Mouse (Mus musculus): ENCODE results near the gene Rnf43.
A peak's percentile ranks its signal among the peaks of the same experiment; 100 is the strongest.

The Rnf43 gene

DNA sequence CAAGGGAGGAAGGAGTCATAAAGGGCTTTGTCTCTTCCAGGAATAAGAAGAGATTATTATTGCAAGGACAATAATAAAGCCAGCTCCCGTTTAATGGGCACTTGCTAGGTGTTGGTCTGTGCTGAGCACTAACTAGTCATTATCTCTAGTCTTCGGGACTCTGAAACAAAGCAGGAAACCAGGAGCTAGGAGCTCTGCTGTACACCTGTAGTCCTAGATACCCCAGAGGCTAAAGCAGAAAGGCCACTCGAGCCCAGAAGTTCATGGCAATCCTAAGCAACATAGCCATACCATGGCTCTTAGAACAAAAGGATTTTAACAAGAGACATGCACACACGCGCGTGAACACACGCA, 47.7 kb downstream of the Rnf43 start:
- no peak for DNase-seq (ENCODE audit: low read depth, low spot score)

DNA sequence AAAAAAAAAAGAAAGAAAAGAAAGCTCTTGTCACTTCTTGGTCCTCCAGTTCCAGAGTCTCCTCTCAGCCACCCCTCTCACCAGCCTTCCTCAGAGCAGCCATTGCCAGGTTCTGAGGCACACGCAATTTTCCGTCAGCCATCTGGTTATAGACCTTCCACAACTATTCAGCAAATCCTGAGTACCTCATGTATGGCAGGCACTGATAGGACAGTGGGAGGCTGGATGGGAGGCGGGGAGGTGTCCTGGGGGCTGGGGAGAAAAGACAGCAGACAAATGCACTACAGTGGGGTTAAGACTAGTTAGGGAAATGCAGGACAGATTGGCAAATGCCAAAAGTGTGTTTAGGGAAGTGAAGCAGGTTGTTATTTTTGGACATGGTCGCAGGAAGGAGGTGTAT, 49.7 kb downstream of the Rnf43 start:
- DNase-seq (ENCODE audit: low read depth, low spot score): no peak

DNA sequence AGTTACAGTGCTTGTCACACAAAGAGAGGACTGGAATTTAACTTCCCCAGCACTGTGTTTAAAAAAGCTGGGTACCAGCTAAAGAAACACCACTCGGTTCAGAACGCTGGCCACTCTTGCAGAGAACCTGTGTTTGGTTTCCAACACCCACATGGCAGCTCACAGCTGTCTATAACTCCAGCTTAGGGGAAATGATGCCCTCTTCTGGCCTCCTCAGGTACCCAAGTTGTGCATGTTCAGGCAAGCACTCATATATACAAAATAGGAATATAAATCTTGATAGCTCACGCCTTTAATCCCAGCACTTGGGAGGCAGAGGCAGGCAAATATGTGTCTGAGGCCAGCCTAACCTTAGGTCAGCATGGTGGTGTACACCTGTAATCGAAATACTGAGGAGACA, 53.5 kb downstream of the Rnf43 start:
- DNase-seq (ENCODE audit: low read depth, low spot score): no peak

DNA sequence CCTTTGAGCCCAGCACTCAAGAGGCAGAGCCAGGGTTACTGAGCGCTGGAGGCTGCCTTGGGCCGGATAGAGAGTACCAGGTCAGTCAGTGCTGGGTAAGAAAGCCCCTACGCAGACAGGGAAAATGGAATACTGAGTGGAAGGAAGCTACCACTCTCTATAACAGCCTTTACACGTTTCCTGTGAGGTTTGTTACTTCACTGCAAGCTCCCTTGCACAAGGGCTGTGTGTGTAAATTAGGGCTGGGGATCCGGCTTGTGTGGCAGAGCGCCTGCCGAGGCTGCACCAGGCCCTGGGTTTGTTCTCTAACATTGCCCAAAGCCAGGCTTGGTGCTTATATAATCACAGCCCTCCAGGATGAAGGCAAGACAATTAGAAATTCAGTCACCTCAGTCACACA, 57.0 kb downstream of the Rnf43 start:
- no peak for DNase-seq (ENCODE audit: low read depth, low spot score)

DNA sequence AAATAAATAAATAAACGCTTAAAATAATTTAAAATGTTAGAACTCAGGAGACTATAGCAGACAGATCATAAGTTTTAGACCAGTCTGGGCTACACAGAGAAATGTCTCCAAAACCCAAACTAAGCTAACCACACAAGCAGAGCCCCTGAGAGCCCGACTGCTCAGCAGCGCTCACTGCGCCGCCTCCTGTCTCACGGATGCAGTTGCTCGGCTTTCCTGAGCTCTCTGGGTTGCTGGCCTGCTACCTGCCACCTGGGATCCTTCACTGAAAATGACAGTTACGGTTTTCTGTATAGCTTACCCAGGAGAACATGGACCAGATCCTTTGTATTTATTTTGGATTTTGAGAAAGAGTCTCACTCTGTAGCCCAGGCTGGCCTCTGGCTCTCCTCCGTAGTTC, 57.8 kb downstream of the Rnf43 start:
- no peak for DNase-seq (ENCODE audit: low read depth, low spot score)

DNA sequence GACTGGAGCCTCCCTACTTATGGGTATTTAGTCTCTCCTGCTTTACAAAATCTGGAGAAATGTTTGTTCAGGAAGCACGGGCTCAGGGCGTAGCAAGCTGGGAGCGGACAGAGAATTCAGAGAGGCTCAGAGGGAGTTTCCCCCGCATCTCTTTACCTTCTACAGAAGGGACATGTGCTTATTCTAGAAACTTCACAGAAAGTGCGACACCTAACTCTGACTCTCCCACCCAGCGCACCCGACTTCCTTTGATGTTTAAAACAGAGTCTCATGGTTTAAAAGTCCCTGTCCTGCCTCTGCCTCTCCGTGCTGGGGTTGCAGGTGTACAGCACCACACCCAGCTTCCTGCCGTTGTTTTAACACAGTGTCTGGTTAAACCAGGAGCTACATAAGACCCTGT, 58.3 kb downstream of the Rnf43 start:
- DNase-seq (ENCODE audit: low read depth, low spot score): no peak

DNA sequence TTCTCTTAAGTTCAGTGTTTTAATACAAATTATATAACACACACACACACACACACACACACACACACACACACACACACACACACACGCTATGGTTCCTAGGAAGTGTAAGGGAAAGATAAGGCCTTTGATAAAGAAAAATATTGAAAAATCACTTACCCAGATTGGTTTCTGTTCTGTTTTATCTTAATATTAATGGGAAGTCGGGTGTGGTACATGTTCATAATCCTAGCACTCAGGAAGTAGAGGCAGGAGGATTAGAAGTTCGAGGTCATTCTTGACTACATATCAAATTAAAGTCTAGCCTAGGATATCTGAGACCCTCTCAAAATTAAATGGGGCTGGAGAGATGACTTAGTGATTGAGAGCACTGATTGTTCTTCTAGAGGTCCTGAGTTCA, 59.6 kb downstream of the Rnf43 start:
- no peak for DNase-seq (ENCODE audit: low read depth, low spot score)

DNA sequence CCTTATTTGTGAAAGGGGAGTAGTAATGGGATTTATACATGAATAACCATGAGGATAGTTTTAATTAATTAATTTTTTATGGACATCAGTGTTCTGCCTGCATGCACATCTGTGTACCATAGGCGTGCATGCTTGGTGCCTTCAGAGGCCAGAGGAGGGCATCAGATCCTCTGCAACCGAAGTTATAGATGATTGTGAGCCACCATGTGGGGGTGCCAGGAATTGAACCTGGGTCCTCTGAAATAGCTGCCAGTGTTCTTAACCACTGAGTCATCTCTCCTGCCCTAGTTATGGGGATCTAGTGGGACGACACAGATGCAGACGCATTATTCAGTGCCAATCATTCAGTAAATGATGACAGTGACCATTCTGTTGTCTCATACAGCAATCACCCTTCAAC, 60.4 kb downstream of the Rnf43 start:
- DNase-seq (ENCODE audit: low read depth, low spot score): no peak

DNA sequence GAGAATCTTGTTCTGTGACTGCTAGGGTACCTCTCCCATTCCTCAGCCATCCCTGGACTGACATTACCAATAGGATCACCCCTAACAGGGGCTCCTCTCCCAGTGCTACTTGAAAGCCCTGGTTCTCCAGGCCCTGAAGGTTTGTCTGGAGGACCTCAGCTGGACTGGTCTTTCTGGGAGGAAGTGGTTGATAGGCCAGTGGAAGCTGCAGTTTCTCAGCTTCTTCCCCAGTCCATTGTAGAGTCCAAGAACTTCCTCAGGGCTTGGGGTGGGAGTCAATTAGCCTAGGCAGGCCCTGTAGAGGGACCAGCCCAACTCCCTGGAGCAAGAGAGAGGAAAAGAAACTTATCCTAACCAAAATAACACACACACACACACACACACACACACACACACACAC, 63.0 kb downstream of the Rnf43 start:
- DNase-seq (ENCODE audit: low read depth, low spot score): no peak

DNA sequence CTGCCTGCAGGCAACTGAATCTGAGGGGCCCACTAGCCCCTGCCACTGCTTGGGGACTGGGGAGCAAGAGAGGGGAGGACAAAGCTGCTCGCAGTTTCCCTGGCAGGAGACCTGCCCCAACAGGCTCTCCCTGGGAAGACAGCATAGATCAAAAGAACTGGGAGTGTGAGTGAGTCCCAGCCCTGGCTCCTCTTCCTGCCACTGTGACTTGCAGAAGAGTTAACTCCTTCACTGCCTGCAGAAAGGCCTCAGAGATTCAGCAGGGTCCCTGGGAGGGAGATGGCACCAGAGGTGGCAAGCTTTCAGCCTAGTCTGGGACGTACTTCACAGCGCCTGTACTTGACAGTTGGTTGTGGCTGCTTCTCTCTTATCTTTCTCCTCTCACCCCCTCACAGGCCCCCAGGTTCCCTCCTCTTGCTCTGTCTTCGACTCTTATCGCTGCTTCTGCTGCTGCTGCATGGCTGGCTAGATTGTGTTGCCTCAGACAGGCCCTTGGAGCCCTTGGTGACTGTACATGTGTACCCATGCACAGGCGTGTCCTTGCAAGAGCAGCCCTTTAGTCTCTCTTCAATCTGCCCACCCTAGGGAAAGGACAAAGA, 63.5 kb downstream of the Rnf43 start:
- peak; percentile 48 for DNase-seq (ENCODE audit: low read depth, low spot score)

DNA sequence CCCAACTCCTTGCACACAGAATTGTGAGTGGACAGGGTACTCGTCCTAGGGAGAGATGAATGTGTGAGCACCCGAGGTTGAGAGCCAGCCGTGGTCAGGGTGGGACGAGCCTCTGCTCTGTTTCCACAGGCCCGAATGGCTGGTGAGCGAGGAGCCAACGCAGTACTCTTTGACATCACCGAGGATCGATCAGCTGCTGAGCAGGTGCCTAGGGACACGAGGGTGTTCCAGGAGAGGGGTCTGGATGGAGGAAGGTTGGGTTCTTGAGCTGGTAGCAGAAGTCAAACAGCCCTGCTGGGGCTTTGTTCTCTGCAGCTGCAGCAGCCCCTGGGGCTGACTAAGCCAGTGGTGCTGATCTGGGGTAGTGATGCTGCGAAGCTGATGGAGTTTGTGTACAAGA, 64.5 kb downstream of the Rnf43 start:
- no peak for DNase-seq (ENCODE audit: low read depth, low spot score)

DNA sequence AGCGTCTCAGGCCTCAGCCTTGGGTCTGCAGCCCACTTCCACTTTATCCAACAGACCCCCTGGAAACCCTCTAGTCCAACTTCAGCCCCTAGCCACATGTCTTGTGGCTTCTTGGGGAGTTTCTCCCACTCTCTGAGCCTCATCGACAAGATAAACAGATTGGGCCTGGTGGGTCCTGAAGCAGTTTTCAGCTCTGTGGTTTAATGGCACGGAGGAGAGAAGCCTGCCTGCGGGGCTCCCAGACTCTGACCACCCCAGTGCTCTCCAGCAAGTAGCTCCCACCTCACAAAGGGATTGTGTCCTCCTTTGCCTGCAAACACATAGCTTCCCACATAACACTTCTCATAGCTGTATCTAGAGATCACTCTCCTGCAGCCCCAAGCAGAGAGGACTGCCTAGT, 64.9 kb downstream of the Rnf43 start:
- no peak for DNase-seq (ENCODE audit: low read depth, low spot score)

DNA sequence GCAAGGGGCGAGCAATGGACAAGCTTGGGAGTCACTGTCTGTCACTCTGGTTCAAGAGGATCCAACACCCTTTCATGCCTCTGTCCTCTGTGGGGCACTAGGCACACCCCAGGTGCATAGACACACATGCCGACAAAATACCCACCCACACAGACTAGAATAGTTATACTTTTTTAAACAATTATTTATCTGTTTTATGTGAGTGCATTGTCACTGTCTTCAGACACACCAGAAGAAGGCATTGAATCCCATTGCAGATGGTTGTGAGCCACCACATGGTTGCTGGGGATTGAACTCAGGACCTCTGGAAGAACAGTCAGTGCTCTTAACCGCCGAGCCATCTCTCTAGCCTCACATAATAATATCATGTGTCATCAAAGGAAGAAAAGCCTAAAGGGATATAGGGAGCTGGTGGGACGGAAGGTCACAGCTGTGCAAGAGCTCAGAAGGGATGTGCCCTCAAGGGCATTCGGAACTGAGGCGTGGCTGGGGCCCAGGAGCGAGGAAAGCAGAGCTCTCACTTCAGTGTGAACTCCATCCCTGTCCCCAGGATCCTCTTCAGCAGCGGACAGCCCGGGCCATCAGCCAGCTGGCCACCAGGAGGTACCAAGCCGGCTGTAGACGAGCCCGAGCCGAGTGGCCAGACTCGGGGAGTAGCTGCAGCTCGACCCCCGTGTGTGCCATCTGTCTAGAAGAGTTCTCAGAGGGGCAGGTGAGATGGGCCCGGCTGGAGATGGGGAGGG, 66.5 kb downstream of the Rnf43 start:
- no peak for DNase-seq (ENCODE audit: low read depth, low spot score)

DNA sequence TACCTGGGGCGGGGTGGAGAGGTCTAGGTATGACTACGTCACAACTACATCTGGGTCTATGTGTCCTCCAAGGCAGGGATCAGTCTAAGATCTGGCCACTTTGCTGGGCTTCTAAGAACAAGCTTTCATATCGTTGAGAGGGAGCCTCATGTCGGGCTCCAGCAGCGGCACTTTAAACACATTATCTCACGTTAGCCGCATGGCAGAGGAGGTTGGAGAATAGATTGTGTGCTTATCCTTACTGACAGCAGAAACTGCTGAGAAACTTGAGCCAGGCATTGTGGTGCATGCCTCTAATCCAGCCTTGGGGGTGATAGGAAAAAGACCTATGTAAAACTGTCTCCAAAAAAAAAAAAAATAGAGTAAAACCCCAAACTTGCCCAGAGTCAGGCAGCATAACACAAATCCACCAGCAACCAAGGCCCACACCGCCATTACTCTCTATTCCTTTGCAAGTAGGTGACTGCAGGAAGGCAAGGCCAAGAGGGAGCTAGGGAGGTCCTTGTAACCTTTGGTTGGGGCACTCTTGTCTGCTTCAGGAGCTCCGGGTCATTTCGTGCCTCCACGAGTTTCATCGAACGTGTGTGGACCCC, 67.2 kb downstream of the Rnf43 start:
- no peak for DNase-seq (ENCODE audit: low read depth, low spot score)

DNA sequence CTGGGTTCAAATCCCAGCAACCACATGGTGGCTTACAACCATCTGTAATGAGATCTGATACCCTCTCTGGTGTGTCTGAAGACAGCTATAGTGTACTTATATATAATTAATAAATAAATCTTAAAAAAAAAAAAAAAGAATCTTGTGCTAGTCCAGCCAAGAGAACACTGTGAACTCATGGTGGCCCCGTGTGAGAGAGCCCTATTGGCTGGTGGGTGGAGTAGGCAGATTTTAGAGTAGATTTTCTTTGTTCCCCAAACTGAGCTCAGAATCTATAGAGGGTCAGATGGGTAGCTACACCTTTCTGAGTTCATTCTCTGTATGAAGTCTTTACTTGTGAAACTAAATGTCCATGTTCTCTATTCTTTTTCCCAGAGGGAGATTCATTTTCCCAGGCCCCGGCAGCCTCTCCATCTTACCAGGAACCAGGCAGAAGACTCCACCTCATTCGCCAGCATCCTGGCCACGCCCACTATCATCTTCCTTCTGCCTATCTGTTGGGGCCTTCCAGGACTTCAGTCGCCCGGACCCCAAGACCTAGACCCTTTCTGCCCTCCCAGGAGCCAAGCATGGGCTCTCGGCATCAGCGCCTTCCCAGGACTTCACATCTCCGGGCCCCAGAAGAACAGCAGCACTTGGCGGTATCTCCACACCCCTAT, 68.3 kb downstream of the Rnf43 start:
- no peak for DNase-seq (ENCODE audit: low read depth, low spot score)

DNA sequence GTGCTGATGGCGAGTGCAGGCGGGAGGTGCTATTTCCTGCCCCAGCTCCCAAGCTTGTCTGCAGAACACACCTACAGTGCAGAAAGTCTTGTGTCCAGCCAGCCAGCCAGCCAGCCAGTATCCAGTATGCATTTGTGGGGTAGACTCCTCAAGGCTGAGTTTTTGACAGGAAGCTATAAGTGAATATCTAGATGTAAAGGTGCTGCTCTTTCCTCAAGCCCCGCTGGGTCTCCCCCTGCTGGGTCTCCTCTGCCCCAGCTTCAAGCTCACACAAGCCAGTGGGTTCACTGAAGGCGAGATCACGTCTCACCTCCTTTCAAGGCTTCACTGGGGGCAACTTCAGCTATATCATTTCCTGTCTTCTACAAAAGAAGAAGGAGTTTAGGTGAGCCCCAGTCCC, 71.8 kb downstream of the Rnf43 start:
- DNase-seq (ENCODE audit: low read depth, low spot score): no peak

DNA sequence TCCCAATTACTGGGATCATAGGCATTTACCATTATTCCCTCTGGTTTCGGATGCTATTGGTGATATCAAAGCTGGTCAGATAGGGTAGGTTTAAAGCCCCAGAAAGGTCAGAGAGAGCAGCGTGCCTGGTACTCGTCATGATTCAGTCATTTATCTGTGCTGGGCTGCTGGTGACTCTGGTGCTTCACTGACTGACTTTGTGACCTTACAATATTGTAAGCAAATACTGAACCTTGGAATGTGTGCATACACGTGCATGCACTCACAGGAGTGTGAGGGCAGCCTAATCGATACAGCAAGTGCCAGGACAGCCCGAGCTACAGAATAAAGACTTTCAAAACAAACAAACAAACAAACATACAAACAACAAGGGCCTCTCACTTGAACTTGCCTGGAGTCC, 73.2 kb downstream of the Rnf43 start:
- DNase-seq (ENCODE audit: low read depth, low spot score): no peak

DNA sequence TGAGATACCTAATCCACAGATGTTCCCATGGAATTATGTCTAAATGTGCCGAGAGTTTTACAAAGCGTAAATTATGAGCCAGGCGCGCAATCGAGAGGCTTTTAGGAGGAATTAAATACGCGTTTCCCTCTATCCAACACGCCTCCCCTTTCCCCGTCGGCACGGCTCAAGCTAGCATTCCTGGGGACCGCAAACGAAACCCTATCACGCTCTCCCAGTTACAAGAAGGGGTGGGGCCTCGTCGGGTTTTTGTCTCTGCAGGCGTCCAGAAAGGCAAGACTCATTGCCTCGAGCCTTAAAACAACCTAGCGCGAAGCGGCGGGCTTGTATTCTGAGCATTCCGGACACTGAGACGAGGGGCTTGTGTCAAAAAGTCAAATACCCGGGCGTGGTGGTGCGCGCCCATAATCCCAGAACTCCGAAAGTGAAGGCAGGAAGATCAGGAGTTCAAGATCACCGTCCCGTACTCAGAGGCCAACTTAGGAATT, 74.2 kb downstream of the Rnf43 start:
- DNase-seq (ENCODE audit: low read depth, low spot score): peak; percentile 74

DNA sequence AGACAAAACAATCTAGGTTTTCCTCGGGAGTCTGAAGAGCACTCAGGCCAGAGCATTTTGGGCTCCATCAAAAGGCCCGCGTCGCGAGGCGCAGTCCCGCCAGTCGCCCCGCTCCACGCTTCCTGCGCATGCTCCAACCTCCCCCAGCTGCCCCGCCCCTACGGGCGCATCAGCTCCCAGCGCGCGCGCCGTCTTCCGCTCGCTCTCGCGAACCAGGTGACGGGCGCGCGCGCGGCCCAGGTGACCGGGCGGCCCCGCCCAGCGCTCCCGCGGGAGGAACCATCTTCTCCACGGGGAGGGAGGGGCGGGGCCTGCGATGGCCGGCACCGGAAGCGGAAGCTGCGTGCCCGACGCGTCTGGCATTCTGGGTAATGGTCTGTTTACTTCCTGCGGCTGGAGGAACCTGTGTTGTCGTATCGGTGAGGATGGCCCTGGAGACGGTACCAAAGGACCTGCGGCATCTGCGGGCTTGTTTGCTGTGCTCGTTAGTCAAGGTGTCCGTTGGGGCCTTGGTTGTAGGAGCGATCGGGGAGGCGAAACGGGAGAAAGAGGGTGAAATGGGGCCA, 74.7 kb downstream of the Rnf43 start, which contains the start of gene Supt4a:
Gene Supt4a, plus strand, starts transcription at position 378 of the 566 bp plus-strand sequence.
- peak; percentile 99 for DNase-seq (ENCODE audit: low read depth, low spot score)

DNA sequence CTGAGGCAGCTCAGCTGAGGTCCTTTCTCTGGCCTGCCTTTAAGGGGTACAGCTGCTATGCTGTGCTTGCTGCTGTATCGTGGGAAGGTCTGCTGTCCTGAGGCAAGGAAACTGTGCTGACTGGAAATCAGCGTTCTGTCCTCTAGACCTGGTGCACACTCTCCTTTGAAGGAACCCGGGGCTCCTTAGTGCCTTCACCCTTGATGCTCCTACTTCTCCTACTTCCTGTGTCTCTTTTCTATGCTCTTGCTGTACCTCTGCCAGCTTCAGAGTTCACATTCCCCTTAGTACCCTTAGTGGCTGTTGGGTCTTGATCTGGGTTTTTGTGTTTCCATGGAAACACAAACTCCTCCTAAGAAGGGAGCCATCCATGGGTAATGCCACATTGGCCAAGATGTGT, 81.2 kb downstream of the Rnf43 start:
- DNase-seq (ENCODE audit: low read depth, low spot score): no peak

DNA sequence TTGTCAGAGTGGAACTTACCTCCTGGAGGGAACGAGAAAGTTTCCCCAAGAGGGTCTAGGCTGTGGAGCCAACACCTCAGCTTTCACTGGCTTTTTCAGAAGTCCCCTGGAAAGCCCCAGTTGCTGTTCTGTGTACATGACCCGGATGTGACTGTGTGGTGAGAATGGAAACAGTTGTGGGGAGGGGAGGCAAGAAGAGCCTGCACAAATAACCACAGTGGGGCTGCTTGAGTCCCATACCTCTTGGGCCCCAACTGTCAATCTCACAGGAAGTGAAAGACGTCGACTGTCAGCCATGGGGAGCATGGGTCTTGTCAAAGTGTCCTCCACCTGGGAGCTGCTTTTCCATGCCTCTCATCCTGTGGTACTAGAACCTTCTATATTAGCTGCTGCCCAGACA, 82.4 kb downstream of the Rnf43 start:
- DNase-seq (ENCODE audit: low read depth, low spot score): no peak

Measured in mesoderm, embryonic 11.5 days (tissue).